Mouse (Mus musculus) brown adipose tissue, adult 24 weeks (tissue): ENCODE measurements around the gene Panx1. TPM values are rescaled to one million over a fixed set of nuclear protein-coding genes. Genes with fewer than 3 reads are reported as not detected.
A peak's percentile ranks its signal among the peaks of the same experiment; 100 is the strongest.

Experiments
- H3K27ac ChIP-seq: fragments of 200-500 bp; replicated peaks from 2 replicates; pipeline ENCODE4 v1.5.1; 2012; ENCODE audit warnings: low read depth, mild to moderate bottlenecking, low read length
- H3K4me1 ChIP-seq: fragments of 200-500 bp; 2 replicates; pipeline ENCODE4 v1.6.1; 2012; ENCODE audit warnings: low read length, mixed read lengths; ENCODE audit not compliant: control insufficient read depth, insufficient read depth, insufficient read length
- H3K4me3 ChIP-seq: fragments of 200-500 bp; 2 replicates; pipeline ENCODE4 v1.5.1; 2012; ENCODE audit warnings: low read depth, mild to moderate bottlenecking, low read length, moderate library complexity; ENCODE audit not compliant: insufficient read depth
- polyA plus RNA-seq: library from polyadenylated mRNA; stranded (reverse); fragments of >200 nt; gene quantifications from 2 replicates; pipeline ENCODE4 v1.2.4, GENCODE M21; 2012; ENCODE audit not compliant: missing spikeins, insufficient read depth, insufficient read length

Panx1 gene
- polyA plus RNA-seq, result 0.63 and 1.0 TPM in 2 replicates

GRCm38 (mm10) chr9:15045084-15045669 is at the start of gene Panx1:
Gene Panx1 (minus strand): TSS chr9:15045478.
- peak within 1 kb of the TSS; percentile 84 for H3K4me3 ChIP-seq
- H3K27ac ChIP-seq, result no peak within 1 kb of the TSS; the same call in 1 of the 2 replicates
- H3K4me1 ChIP-seq, result peaks cover 3% of the 10 kb centered on the region; the same call in 1 of the 2 replicates

GRCm38 (mm10) chr9:15068686-15069295 is 23.5 kb upstream of the Panx1 start:
- H3K4me3 ChIP-seq, result no peak overlapping the region
- H3K4me1 ChIP-seq, result no peaks in the 10 kb centered on the region
- H3K27ac ChIP-seq, result no peak overlapping the region

GRCm38 (mm10) chr9:15067995-15068685 is 22.9 kb upstream of the Panx1 start:
- H3K27ac ChIP-seq, result no peak overlapping the region
- no peak overlapping the region for H3K4me3 ChIP-seq
- no peaks in the 10 kb centered on the region for H3K4me1 ChIP-seq

GRCm38 (mm10) chr9:15064176-15064575 is 18.9 kb upstream of the Panx1 start:
- Histone ChIP-seq H3K27ac (no peak overlapping the region), H3K4me1 (no peaks in the 10 kb centered on the region), H3K4me3 (no peak overlapping the region)

- Histone ChIP-seq H3K27ac (no peak overlapping the region), H3K4me1 (no peaks in the 10 kb centered on the region), H3K4me3 (no peak overlapping the region)
These were observed 15.6 kb upstream of the Panx1 start for GRCm38 (mm10) chr9:15060847-15061246.

- H3K4me3 ChIP-seq, result no peak overlapping the region
- H3K27ac ChIP-seq, result no peak overlapping the region
- H3K4me1 ChIP-seq, result no peaks in the 10 kb centered on the region
These were observed 14.7 kb upstream of the Panx1 start for GRCm38 (mm10) chr9:15060026-15060425.

- H3K27ac ChIP-seq, result no peak overlapping the region
- H3K4me3 ChIP-seq, result peak overlapping the region; percentile 84
- H3K4me1 ChIP-seq, result peaks cover 3% of the 10 kb centered on the region; the same call in 1 of the 2 replicates
These were observed 462 bp upstream of the Panx1 start for GRCm38 (mm10) chr9:15045740-15046139.

GRCm38 (mm10) chr9:15044391-15045083 is 741 bp downstream of the Panx1 start:
- Histone ChIP-seq H3K4me1 (peaks cover 3% of the 10 kb centered on the region; the same call in 1 of the 2 replicates), H3K4me3 (peak overlapping the region; percentile 84), H3K27ac (no peak overlapping the region)

GRCm38 (mm10) chr9:15041556-15041955 is 3.7 kb downstream of the Panx1 start:
- no peak overlapping the region for H3K27ac ChIP-seq
- no peak overlapping the region for H3K4me3 ChIP-seq
- H3K4me1 ChIP-seq, result peaks cover 3% of the 10 kb centered on the region; the same call in 1 of the 2 replicates

- no peak overlapping the region for H3K4me3 ChIP-seq
- H3K4me1 ChIP-seq, result no peaks in the 10 kb centered on the region
- H3K27ac ChIP-seq, result no peak overlapping the region
These were observed 5.4 kb downstream of the Panx1 start for GRCm38 (mm10) chr9:15039848-15040247.

- Histone ChIP-seq H3K4me1 (no peaks in the 10 kb centered on the region), H3K4me3 (no peak overlapping the region), H3K27ac (no peak overlapping the region)
These were observed 7.6 kb downstream of the Panx1 start for GRCm38 (mm10) chr9:15037704-15038103.

- Histone ChIP-seq H3K4me3 (no peak overlapping the region), H3K4me1 (no peaks in the 10 kb centered on the region), H3K27ac (no peak overlapping the region)
These were observed 8.0 kb downstream of the Panx1 start for GRCm38 (mm10) chr9:15037237-15037636.

- no peaks in the 10 kb centered on the region for H3K4me1 ChIP-seq
- no peak overlapping the region for H3K27ac ChIP-seq
- no peak overlapping the region for H3K4me3 ChIP-seq
These were observed 8.5 kb downstream of the Panx1 start for GRCm38 (mm10) chr9:15036807-15037206.

- no peak overlapping the region for H3K27ac ChIP-seq
- H3K4me1 ChIP-seq, result no peaks in the 10 kb centered on the region
- H3K4me3 ChIP-seq, result no peak overlapping the region
These were observed 8.9 kb downstream of the Panx1 start for GRCm38 (mm10) chr9:15036405-15036804.

GRCm38 (mm10) chr9:15035979-15036378 is 9.3 kb downstream of the Panx1 start:
- no peak overlapping the region for H3K4me3 ChIP-seq
- no peaks in the 10 kb centered on the region for H3K4me1 ChIP-seq
- no peak overlapping the region for H3K27ac ChIP-seq
